Mouse (Mus musculus) hindbrain, postnatal 0 days (tissue): Measurements from ENCODE around the gene Ptn. TPM values are rescaled to one million over a fixed set of nuclear protein-coding genes. Genes with fewer than 3 reads are reported as not detected.

Source experiments
- ATAC-seq: fragments of 200-750 bp; cut with Nextera tagmentation; 2 replicates; pipeline ENCODE4 v1.8.0; 2017; ENCODE audit warnings: mild to moderate bottlenecking, moderate TSS enrichment, moderate library complexity
- DNase-seq: peaks from one replicate; pipeline ENCODE4 v3.0.0-alpha.2; 2015; ENCODE audit warnings: low spot score
- H3K27ac ChIP-seq: fragments of 300-500 bp; sonication (generic); 2 replicates; pipeline ENCODE4 v1.5.1; 2014; ENCODE audit warnings: mild to moderate bottlenecking
- H3K27me3 ChIP-seq: fragments of 300-500 bp; sonication (generic); 2 replicates; pipeline ENCODE4 v1.6.1; 2014; ENCODE audit warnings: low read length, mixed read lengths; ENCODE audit not compliant: insufficient read depth
- H3K36me3 ChIP-seq: fragments of 300-500 bp; sonication (generic); 2 replicates; pipeline ENCODE4 v1.6.1; 2014; ENCODE audit warnings: low read length, mixed read lengths; ENCODE audit not compliant: insufficient read depth
- H3K4me1 ChIP-seq: fragments of 300-500 bp; sonication (generic); 2 replicates; pipeline ENCODE4 v1.6.1; 2014; ENCODE audit warnings: antibody characterized with exemption, low read length, mixed read lengths; ENCODE audit not compliant: insufficient read depth
- H3K4me2 ChIP-seq: fragments of 300-500 bp; sonication (generic); 2 replicates; pipeline ENCODE4 v1.6.1; 2014; ENCODE audit warnings: low read depth, mild to moderate bottlenecking, low read length, moderate library complexity, mixed read lengths
- H3K4me3 ChIP-seq: fragments of 300-500 bp; sonication (generic); 2 replicates; pipeline ENCODE4 v1.5.1; 2014; ENCODE audit warnings: low read length
- H3K9ac ChIP-seq: fragments of 300-500 bp; sonication (generic); replicated peaks from 2 replicates; pipeline ENCODE4 v1.6.1; 2014; ENCODE audit warnings: mild to moderate bottlenecking, low read length, moderate library complexity, mixed read lengths
- H3K9me3 ChIP-seq: fragments of 300-500 bp; sonication (generic); 2 replicates; pipeline ENCODE4 v1.6.1; 2016; ENCODE audit warnings: low read length, mixed read lengths
- CTCF ChIP-seq: IDR thresholded peaks from 2 replicates; pipeline ENCODE4 v1.5.1; 2016; ENCODE audit warnings: antibody characterized with exemption, control low read depth, low read depth
- WGBS: fragments of 180-500 bp; shearing (Covaris S2); extraction: QIAGEN DNeasy Blood & Tissue Kit; methylation state at CpG from one replicate; pipeline ENCODE4 v1.1.7; 2014; 5-methylcytosine and 5-hydroxymethylcytosine counted together
- polyA plus RNA-seq: library from polyadenylated mRNA; unstranded; fragments of >200 nt; fragmentation: Nextera tagmentation; extraction: Ambion mirVana; gene quantifications from 2 replicates; pipeline ENCODE4 v1.2.1, GENCODE M21; 2015
- total RNA-seq: library from RNA; depleted of rRNA; stranded (reverse); fragments of >200 nt; gene quantifications from 2 replicates; pipeline ENCODE4 v1.2.3, GENCODE M21; 2014

Ptn gene
- total and polyA plus RNA-seq, 2 experiments from 2014 or later, result 403 to 1,251 TPM

DNA sequence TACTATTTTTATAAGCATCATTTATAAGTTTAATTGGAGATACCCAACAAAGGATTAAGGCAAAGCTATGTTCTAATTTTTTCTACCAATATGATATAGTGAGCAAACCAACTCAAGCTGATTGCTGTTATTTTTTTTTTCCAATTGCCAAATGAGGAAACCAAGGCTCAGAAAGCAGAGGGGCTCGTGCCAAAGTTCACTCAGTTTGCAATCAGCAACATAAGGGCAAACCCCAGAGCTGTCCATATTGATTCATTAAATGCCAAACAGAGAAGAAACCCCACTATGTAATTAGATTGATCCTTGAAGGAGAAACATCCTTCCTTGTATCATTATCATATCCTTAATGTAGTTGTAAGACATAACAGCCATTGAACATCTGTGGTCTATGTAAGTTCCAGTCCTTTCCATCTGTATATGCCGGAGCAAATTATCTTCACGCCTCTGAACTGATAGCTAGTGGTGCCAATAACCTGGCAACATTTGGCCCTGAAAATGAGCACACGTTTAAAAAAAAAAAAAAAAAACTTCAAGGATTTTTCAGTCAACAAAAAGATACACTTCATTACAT is 24.8 kb upstream of the Ptn start:
- no peak overlapping the region for H3K4me3 ChIP-seq
- H3K27ac ChIP-seq, result no peak overlapping the region
- peak; percentile 62 for DNase-seq
- H3K9me3 ChIP-seq, result no peaks in the 10 kb centered on the region
- no peak overlapping the region for H3K9ac ChIP-seq
- WGBS, result 52% methylated on average over 4 of the region's 4 CpGs
- no peak overlapping the region for H3K4me2 ChIP-seq
- no peaks in the 10 kb centered on the region for H3K27me3 ChIP-seq
- ATAC-seq, result peak; percentile 74
- no peak for TF ChIP-seq CTCF
- no peaks in the 10 kb centered on the region for H3K36me3 ChIP-seq
- no peaks in the 10 kb centered on the region for H3K4me1 ChIP-seq

DNA sequence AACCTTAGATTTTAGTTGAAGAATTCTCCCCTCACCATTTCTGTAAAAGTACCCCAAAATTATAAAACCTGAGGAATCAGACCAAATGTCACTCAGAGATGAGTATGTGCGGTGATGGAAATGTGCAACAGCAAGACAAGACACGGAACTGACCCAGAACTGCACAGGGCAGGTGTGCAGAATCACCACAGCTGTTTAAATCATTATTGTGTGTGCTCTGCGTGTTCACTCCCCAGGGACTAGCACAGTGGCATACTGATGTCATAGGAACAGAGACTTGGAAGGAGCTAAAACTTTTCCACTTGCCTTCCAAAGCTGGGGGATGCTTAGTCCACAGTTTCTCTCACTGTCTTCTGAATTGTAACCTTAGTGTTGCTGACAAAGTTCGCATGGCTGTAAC is 22.7 kb upstream of the Ptn start:
- no peak for DNase-seq
- H3K4me1 ChIP-seq, result no peaks in the 10 kb centered on the region
- H3K27me3 ChIP-seq, result no peaks in the 10 kb centered on the region
- 70% methylated on average over 4 of the region's 4 CpGs for WGBS
- H3K9ac ChIP-seq, result no peak overlapping the region
- ATAC-seq, result no peak
- H3K4me2 ChIP-seq, result no peak overlapping the region
- no peak for TF ChIP-seq CTCF
- H3K4me3 ChIP-seq, result no peak overlapping the region
- H3K36me3 ChIP-seq, result no peaks in the 10 kb centered on the region
- no peak overlapping the region for H3K27ac ChIP-seq
- no peaks in the 10 kb centered on the region for H3K9me3 ChIP-seq

DNA sequence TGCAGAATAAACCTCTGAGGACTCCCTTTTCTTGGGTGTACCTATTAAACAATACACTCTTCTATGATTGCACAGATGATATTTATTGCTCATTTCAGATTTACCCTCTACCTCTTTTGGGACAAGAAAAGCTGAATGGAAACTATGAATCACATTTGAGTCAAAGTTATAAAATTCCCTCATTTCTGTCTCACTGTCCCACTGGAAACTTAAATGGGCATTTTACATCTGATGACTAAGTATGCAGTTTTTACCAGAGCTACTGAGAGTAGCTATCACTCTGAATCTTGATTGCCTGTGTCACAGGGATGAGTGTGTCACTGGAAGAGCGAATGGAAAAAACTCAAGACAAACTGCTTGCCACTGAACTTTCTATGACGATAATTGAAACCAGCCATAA is 22.2 kb upstream of the Ptn start:
- Histone ChIP-seq H3K27me3 (no peaks in the 10 kb centered on the region), H3K9ac (no peak overlapping the region), H3K36me3 (no peaks in the 10 kb centered on the region), H3K27ac (no peak overlapping the region), H3K4me3 (no peak overlapping the region), H3K9me3 (no peaks in the 10 kb centered on the region), H3K4me1 (no peaks in the 10 kb centered on the region), H3K4me2 (no peak overlapping the region)
- DNase-seq (no peak), ATAC-seq (no peak)
- 86% methylated on average over 2 of the region's 2 CpGs for WGBS
- TF ChIP-seq CTCF, result no peak

GRCm38 (mm10) chr6:36830371-36830925 is 20.4 kb upstream of the Ptn start:
- Histone ChIP-seq H3K4me1 (no peaks in the 10 kb centered on the region), H3K27me3 (no peaks in the 10 kb centered on the region), H3K36me3 (no peaks in the 10 kb centered on the region), H3K9me3 (no peaks in the 10 kb centered on the region), H3K4me2 (no peak overlapping the region), H3K4me3 (no peak overlapping the region), H3K9ac (no peak overlapping the region), H3K27ac (no peak overlapping the region)
- no peak for TF ChIP-seq CTCF
- ATAC-seq, result no peak
- 76% methylated on average over 9 of the region's 9 CpGs for WGBS
- DNase-seq, result no peak

DNA sequence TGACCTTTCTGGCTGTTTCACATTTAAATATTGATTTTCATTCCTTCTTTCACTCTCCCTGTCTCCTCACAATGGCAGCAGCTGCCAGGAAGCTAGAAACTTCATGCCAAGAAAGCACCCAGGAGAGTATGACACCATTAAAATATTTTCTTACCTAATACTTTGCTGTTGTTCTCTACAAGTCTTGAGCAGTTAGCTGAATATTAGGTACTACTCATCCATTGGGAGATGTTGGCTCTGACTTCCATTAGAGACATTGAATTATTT is 9.7 kb upstream of the Ptn start:
- Histone ChIP-seq H3K9ac (no peak overlapping the region), H3K36me3 (no peaks in the 10 kb centered on the region), H3K27me3 (no peaks in the 10 kb centered on the region), H3K9me3 (no peaks in the 10 kb centered on the region), H3K27ac (peak overlapping the region; percentile 85), H3K4me3 (no peak overlapping the region), H3K4me2 (peak overlapping the region; percentile 27; the same call in 1 of the 2 replicates), H3K4me1 (0 out of 2 replicates have a peak, but pooled peaks cover 5% of the 10 kb centered on the region)
- DNase-seq, result peak; percentile 31
- no peak for TF ChIP-seq CTCF
- ATAC-seq, result no peak

GRCm38 (mm10) chr6:36819019-36819783 is 9.2 kb upstream of the Ptn start:
- DNase-seq (peak; percentile 94), ATAC-seq (peak; percentile 98)
- Histone ChIP-seq H3K9ac (no peak overlapping the region), H3K27me3 (no peaks in the 10 kb centered on the region), H3K36me3 (no peaks in the 10 kb centered on the region), H3K4me3 (no peak overlapping the region), H3K4me2 (peak overlapping the region; percentile 27; the same call in 1 of the 2 replicates), H3K27ac (peak overlapping the region; percentile 85), H3K9me3 (no peaks in the 10 kb centered on the region), H3K4me1 (0 out of 2 replicates have a peak, but pooled peaks cover 5% of the 10 kb centered on the region)
- no peak for TF ChIP-seq CTCF
- 21% methylated on average over 8 of the region's 8 CpGs for WGBS
